Mouse (Mus musculus) left cerebral cortex, adult 9 months (tissue): ENCODE results near the gene Zc3h6.
A peak's percentile ranks its signal among the peaks of the same experiment; 100 is the strongest.

Experiments
- DNase-seq, 2 experiments: peaks; one replicate each; pipeline ENCODE4 v3.0.0; 2022; ENCODE audit warnings: low spot score in 2 of 2

The Zc3h6 gene

GRCm38 (mm10) chr2:129024820-129025219 is 57.6 kb downstream of the Zc3h6 start:
- no peak for DNase-seq

DNA sequence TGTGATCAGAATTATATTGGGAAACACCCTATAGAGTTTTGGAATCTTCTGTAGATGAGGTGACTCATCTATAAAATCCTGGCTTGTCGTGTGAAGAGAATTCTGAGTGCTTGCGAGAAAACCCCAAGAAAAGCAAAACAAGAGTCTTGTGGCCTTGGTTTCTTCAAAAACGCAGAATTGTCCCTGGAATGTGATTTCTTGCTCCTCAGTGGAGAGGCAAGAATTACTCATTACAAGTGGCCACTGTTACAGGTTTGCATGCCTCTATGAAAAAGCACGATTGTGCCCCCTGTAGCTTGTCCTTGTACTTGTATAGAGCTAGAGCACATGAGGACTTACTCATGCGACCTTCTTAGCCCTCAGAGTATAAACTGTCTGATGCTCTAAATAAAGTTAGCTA is 68.2 kb downstream of the Zc3h6 start:
- DNase-seq: no peak

DNA sequence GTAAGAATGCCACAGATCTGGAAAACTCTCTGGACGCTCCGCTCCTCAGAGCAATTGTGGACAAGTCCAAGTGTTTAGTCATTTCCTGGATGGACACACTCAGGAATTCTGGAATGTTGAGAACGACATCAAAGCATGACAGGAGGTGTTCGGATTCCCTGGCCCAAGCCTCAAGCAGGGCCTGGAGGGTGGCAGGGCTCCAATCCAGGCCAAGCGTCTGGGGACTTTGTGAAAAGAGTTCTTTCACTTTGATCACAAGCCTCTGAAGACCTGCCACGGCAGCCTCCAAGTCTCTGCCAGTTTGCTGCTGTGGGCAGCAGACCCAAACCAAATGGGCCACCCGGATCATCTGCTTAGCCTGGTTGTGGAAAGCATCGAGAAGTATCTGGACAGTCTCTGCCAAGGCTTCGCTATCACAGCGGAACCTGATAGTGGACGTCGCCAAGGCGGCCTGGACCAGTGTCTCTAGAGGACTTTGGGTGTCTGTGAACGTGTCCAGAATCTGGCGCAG is 71.3 kb downstream of the Zc3h6 start:
- DNase-seq: peak in 1 of 2 experiments; percentile 9

- no peak for DNase-seq
Measured at GRCm38 (mm10) chr2:129038937-129039631, 71.9 kb downstream of the Zc3h6 start.

- DNase-seq: no peak
Measured at GRCm38 (mm10) chr2:129040567-129040966, 73.4 kb downstream of the Zc3h6 start.

GRCm38 (mm10) chr2:129046172-129046845 is 79.1 kb downstream of the Zc3h6 start:
- no peak for DNase-seq

- DNase-seq: no peak
Measured at GRCm38 (mm10) chr2:129046846-129047196, 79.6 kb downstream of the Zc3h6 start.

- no peak for DNase-seq
Measured at GRCm38 (mm10) chr2:129047811-129048210, 80.6 kb downstream of the Zc3h6 start, which contains the start of gene Vinac1. TSS of gene Vinac1 (minus strand) at chr2:129048172.

DNA sequence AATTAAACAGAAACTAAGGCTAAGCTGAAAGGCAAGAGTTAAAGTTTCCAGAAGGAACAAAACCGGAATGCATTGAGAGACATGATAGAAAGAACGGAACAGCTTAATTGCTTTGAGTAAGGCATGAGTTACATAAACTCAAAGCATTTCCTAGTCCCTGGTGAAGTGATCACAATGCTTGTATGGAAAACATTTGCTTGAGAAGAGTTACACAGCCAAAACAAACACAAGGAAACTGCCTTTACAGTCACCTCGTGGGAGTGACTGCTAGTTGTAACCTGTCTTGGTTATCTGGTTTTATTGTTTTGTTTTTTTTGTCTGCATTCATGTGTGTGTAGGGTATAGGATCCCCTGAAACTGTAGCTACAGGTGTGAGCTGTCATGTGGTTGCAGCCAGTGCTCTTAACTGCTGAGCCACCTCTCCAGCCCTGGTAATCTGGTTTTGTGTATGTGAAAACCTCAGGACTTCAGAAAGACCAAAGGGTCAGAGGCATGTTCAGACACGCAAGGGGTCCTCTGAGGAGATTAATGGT is 85.3 kb downstream of the Zc3h6 start:
- DNase-seq: no peak

- no peak for DNase-seq
Measured at GRCm38 (mm10) chr2:129055741-129056140, 88.5 kb downstream of the Zc3h6 start.

DNA sequence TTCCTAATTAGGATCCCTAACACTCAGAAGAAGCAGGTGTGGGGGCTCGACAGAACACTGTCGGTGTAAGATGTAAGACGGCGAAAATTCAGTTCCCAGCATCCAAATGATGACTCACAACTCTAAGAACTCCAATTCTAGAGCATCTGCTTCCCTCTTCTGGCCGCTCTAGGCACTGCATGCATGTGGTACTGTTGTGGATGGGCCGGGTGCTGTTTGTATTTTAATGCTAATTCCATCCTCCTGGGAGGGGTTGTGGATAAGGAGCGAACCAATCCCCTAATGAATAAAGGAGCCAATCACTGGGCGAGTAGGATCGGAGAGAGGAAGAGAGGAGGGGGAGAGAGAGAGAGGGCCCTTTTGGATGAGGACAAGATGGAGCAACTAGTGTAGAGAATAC is 89.4 kb downstream of the Zc3h6 start:
- no peak for DNase-seq

DNA sequence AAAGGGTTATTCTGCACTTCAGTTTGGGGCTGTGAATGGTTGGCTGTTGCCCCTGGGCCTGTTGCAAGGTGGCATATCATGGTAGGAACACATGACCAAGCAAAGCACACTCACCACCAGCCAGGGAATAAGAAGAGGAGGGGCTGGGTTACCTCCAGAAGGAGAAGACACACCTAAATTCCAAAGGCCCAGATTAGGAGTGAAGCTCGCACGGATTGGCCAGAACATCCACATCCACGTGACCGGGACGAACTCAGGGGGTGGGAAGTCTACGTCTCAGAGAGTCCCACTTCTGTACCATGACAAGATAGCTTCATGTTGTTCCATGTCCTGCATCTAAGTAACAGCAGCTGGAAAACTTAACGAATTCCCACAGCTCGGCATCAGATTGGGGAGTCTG is 90.1 kb downstream of the Zc3h6 start:
- no peak for DNase-seq

- DNase-seq: no peak
Measured at GRCm38 (mm10) chr2:129057920-129058361, 90.7 kb downstream of the Zc3h6 start.

DNA sequence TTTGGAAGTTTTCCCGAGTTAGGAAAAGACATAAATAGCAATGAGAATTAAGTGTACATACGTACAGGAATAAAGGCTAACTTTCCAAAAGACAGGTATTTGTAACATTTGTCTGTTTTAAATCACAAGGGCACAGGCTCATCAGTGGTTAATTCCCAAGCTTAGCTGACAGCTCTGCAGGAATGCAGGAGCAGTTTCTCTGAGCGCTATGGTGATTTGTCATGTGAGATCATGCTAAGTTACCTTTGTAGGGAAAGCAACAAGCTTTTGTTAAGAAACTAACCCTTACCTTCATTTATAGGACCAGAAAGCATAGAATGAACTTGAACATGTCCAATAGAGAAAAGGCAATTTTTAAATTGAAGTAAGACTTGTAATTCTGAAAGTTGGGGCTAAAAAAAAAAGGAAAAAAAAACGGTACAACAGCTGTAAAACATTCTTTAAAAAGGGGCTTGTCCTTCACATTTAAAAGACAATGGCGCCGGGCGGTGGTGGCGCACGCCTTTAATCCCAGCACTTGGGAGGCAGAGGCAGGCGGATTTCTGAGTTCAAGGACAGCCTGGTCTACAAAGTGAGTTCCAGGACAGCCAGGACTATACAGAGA is 94.4 kb downstream of the Zc3h6 start:
- no peak for DNase-seq

GRCm38 (mm10) chr2:129065437-129066282 is 98.5 kb downstream of the Zc3h6 start, which contains the start of gene Ttl:
TSS of gene Ttl (plus strand) at chr2:129065942.
- DNase-seq: peak in 1 of 2 experiments; percentile 58

DNA sequence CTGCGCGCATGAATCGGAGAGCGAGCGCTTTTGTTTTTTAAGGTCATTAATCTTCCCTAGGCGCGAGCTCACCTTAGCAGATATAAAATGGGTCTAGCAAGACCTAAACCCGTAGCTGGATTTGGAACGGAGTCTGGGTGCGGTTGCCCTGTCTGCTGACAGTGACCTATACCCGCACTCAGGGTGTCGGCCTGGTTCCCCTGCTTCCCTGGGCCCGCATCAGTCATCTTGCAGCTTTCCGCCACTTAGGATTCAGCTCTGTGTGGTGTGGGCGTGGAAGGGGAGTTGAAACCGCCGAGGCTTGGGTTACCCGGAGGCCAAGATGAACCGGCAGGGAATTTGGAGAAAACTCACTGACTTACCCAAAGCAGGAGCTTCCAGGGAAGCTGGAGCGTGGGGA is 99.1 kb downstream of the Zc3h6 start:
- peak in 1 of 2 experiments; percentile 57 for DNase-seq
